Mouse (Mus musculus): ENCODE measurements around the gene Gm49394.

Gene Gm49394

DNA sequence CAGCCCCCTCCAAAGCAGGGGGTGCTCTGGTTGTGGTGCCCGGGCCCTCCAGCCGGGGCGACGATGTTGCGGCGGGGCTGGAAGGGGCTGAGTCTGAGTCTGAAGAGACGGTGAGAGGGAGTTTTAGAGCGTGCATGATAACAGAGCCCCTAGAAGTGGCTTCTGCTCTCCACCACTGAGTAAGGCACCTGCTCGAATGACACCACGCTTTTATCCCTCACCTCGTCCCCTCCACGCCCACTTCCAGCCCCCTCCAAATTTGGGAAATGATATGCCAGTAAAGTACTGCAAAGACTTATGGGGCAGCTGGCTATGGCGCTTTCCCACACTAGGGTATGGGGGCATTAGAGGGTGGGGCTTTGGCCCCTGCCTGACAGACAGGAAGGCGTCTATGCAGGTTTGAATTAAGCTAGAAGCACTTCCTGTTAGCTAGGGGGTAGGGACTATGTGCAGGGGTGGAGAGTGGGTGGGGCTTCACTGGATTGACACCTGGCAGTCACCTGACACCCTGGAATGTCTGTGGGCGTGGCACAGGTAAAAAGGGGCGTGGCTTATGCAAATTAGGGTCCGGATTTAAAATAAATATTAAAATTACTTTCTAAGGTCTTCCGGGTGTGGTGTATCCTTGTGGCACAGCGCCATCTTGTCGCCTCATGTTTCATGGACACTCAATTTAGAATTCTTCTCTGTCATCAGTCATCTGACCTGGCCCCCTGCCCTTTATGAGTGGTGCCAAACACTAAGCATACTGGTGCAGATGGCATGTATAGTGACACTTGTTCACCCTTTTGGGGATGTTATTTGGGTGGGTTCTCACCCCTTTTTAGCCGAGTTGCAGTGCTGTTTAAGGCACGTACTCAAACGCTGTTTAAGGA lies at the start of gene Gm49394:
Gene Gm49394, minus strand, starts transcription at position 192 of the 875 bp plus-strand sequence.
- no peak for DNase-seq

DNA sequence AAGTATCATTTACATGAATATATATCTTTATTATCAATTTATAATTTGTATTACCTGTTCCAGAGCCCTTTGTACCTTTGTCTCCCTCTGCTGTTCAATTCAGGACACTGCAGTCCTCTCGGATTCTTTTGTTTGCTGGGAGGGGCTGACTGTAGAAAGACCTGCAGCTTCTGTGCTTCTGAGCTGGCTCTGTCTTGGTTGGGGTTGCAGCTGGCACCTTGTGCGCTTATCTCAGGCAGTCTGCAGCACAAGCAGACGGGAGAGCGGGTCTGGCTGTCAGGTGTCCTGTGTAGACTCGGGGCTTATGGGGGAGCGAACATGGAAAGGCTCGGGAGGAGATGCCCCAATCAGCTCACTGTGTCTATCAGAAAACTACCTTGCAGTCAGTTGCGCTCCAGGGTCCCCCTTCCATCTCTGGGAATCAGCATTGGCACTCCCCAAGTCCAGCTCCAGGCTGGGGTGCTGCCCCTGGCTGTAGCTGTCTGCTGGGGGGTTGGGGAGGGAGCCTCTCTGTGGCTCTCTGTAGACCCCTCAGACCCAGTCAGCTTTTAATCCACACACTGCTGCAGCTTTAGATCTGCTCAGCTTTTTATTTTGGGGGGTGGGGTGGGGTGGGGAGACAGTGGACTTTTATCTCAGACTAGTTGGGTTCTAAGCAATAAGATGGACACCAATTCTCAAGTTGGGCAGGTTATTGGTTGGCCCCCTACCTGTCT lies 45.2 kb upstream of the Gm49394 start:
- DNase-seq, result peak; percentile 32 to 37

DNA sequence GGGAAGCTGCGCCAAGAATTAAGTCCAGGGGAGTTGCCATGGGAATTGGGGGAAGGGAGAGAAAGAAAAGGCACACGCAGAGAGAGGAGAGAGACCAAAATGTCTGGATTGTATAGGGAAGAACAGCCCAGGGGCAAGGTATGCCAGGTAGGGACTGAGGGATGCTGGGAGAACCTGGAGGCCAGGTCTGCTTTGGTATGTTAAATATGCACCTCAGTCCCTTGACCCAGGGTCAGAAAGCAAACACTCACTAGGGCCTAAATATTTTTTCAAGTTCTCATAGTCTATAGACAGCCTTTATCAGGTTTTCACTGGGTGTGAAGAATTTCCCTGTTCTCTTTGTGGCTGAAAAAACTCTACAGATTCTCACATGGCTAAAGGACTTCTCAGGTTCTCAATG lies 37.1 kb upstream of the Gm49394 start:
- no peak for DNase-seq

DNA sequence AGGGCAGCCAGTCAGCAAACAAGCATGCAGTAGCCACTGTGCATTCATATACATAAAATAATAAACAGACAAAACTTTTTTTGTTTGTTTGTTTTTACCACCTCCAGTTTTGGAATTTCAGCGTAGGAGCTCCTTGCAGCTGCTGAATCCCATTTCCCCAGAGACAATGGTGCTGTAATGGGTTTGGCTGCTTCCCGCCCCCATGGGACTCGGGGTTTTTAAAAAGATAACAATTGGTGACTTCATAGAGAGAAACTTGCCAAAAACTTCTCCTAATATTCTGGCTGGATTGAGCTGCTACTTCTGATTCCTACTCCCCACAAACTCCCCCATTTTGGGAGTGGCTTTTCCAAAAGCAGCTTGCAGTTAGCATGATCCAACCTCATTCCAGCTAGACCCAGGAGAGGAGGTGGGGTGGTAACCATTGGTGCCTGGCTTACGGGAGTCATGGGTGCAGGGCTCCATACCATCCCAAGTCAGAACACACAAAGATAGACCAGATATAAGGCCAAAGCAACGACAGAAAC lies 29.7 kb upstream of the Gm49394 start:
- no peak for DNase-seq

DNA sequence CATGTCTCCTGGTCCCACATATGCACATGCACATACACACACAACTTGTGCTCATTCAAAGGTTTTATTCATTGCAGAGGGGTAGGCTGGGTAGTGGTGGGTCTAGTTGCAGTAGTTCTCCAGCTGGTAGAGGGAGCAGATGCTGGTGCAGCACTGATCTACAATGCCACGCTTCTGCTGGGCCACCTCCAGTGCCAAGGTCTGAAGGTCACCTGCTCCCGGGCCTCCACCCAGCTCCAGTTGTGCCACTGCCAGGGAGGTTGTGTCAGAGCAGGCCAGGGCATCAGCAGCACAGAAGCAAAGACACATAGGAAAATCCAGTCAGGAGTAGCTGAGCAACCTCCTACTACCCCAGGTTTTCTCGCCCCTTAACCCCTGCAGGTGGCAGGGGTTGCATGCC lies 8.9 kb upstream of the Gm49394 start:
- no peak for DNase-seq

DNA sequence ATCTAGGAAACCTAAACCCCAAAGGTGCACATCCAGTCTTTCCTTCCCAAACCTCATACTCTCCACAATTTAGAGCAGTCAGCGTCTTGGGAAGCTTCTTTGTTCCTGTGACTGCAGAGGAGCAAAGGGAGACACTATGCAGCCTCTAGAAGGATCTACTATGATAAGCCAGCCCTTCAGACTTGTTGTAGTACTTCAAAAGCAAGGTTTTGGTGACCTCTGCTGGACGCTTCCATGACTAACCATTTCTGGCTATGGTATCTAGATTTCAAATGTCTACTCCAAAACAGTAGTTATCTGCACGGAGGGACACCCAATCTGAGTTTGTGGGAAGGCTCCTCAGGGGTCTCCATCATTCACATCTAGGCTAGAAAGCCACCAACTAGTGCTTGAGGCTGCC lies 5.9 kb upstream of the Gm49394 start:
- no peak for DNase-seq

DNA sequence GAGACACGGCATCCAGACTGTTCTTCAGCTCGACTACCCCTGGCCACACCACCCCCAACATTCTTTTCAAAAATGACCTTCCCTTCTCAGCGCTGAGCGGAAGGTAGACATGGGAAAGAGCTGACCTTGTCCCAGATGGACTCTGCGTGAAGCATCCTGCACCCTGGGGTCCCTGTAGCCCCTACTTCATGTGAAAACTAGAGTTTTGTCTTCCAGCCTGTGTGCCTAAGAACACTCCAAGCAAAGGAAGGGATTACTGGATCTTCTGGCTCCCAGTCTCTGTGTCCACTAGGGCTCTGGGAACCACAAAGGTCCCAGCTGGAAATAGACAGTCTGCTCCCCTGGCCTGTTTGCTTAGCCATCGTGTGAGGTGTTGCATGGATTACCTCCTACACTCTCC lies 5.4 kb upstream of the Gm49394 start:
- DNase-seq, result no peak

DNA sequence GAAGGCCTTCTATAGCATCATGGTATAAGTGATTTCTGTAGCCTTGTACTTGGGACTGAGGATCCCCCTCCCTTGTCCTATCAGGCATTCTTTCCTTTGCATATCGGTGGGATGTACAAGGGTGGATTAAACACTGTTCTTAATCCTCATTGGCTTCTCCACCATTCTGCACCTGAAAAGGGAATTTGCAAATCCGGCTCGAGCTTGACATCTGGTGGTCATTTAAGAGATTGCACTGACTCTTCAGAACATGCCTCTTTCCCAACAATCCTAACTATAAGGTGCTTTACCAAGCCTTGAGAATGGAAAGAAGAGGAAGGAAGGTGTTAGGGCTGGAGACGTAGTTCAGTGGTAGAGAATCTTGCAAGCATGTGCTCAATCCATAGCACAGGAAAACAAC lies 2.4 kb upstream of the Gm49394 start:
- DNase-seq, result peak in 1 of 2 experiments; percentile 18

DNA sequence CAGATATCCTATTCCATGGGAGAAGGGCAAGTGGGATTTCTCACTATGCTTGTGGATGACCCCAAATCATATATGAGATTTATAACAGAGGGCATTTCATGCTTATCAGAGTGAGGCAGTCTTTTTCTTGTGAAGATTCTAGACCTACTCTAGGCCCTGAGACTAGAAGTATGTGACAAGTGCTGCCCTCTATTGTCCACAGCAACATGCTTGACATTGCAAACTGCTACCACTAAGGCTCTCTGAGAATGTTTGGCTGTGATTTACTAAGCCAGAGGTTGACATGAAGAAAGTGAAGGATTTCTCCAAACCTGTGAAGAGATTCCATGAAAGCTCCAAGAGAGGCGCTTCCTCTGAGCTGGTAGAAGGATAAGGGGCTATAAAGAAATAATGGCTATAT lies 1.3 kb upstream of the Gm49394 start:
- DNase-seq, result no peak

DNA sequence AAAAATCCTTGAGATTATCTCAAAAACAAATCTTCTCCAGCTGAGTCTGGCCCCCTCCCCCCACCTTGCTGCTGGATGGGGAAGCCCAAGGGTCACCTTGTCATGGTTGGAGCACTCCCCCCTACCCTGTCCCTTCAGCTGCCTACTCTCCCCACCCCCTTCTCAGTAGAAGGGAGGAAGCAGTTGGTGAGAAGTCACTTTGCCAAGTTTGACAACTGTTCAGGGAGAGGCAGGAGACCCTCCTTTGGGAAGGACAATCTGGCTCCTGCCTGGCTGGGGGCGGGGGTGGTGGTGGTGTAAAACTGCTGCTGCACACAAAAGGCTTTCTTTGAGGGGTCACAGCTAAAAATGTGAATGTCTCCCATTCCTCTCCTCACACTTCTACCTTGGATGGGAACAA lies 1.4 kb downstream of the Gm49394 start:
- DNase-seq, result no peak

DNA sequence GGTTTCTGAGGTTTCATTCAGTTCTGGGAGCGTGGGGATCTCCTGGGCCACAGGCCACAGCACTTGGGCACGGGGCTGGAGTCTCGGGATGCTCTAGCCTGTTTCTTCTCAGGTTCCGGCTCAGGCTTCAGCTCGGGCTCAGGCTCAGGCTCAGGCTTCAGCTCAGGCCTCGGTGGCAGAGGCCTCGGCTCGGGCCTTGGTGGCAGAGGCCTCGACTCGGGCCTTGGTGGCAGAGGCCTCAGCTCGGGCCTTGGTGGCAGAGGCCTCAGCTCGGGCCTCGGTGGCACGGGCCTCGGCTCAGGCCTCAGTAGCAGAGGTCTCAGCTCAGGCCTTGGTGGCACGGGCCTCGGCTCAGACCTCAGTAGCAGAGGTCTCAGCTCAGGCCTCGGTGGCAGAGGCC lies 2.2 kb downstream of the Gm49394 start:
- no peak for DNase-seq

DNA sequence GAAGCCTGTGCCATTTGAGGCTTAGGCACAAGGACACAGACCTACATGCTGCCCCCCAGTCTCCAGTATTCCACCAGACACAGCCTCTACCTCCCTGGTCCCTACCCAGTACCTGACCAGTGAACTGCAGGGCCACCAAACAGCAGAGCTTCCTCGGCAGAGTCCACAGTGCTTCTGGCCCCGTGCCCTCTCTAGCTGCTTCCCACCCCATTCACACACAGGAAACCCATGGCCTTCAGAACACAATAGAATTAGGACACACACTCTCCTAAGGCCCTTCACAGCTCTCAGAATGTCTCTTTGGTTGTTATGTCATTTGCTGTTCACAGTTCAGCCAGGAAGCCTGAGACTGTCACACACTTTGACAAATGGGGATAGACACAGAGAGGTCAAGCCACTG lies 3.1 kb downstream of the Gm49394 start, which contains the start of gene Igf2:
Gene Igf2, minus strand, starts transcription at position 158 of the 400 bp plus-strand sequence.
- DNase-seq, result no peak

DNA sequence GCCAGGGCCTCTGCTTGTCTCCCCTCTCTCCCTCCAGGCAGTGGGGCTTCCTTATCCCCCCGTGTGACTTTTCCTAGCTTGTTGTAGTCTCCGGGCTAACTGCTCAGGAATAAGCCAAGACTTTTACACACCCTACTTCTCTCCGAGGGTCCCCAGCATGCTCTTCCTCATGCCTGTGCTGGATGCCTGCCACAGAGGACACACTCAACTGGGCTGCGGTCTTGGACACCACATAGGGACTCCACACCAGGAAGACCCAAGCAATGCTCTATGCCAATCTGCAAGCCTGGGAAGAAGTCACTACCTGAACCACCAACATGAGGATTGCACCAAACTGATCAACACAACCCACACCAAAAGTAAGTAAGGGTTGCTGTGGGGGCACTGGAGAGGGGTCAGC lies 3.6 kb downstream of the Gm49394 start:
- no peak for DNase-seq

DNA sequence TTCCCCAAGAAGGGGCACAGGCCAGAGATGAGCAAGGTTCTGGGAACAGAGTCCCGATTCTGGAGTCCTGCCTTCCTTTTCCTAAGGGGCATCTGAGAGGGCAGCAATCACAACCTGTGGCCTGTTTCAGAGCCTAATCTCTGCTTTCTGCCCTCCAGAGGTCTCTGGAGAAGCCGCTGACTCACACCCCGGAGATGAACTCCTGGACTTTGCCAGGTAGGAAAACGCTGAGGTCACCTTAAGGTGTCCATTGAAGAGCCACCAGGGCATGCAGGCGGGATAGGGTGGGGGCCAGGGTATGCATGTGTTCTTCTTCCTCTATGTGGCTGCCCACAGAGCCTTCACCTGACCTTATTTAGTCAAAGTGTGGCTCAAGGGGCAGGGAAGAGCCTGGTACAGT lies 4.4 kb downstream of the Gm49394 start:
- no peak for DNase-seq

DNA sequence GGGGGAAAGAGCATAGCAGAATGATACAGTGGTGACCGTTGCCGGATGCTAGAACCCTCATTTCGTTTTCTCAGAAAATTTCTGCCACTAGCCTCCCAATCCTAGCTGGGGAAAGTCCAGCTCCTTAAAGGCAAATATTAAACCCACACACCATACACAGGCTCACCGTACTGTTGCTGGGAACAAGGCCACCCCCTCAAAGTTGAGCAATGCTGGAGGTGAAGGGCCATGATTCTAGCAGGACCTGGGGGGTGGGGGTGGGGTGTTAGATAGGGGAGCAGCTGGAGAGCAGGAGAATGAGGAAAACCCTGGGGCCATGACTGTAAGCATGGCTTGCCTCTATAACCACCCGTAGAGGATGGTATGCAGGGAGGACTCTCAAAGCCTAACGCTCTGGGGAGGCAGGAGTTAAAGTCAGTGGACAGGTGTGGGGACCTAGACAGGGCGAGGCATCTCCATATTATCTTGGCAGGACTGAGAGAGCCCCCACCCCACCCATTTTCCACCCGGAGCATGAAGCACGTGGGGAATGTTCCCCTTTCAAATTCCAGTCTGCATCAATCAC lies 5.2 kb downstream of the Gm49394 start:
- no peak for DNase-seq

DNA sequence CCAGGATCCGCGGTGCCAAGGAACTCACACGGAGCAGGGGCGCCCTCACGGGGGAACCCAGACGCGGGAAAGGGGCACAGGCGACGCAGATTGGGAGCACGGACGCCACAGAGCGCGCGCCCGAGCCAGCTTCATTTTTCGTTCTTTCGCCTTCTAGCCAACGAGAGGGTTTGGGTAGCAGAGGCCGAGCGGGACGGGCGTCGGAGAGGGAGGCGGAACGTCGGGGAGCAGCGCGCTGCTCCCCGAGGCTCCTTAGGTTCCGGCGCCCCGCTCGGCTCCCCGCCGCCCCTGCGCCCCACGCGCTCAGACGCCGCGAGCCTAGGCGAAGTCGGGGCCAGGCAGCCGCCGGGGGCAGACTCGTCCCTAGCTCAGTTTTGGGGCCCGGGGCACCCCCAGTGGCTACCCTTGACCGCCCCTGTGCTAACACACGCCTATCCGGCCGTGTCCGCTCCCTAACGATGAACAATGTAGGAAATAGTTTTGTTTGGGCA lies 5.8 kb downstream of the Gm49394 start:
- DNase-seq, result no peak

DNA sequence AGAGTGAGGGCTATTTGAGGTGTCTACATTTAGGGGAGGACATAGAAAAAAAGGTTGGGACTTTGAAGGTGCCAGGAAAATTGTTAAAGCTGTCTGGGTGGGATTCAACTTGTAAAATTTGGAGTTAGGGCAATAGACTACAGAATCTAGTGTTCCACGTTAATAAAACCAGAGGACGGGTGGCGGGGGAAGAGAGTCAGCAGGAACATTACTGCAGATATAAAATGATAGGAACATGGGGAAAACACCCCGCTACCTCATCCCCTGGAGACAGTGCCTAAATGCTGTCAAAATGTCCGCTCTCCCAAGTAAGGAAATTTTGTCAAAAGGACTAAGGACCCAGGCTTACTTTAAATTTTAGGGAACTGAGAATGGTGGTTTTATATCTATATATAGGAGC lies 6.6 kb downstream of the Gm49394 start:
- DNase-seq, result no peak

DNA sequence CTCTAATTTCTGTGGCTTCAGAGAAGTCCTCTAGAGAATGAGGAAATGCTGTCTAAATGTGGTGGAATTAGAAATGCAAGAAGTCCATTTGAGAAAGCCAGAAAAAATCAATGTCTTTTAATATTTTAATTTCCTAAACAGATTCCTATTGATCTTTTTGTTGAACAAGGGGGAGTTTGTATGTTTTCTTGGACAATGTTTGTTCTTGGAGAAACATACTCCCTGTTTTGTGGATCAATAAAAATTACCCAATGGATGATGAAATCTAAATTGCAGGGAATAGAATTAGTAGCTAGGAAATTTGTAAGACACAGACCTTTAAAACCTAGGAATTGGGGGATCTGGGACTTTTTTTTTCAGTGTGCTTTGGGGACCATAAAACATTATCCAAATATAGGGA lies 7.9 kb downstream of the Gm49394 start:
- DNase-seq, result no peak

DNA sequence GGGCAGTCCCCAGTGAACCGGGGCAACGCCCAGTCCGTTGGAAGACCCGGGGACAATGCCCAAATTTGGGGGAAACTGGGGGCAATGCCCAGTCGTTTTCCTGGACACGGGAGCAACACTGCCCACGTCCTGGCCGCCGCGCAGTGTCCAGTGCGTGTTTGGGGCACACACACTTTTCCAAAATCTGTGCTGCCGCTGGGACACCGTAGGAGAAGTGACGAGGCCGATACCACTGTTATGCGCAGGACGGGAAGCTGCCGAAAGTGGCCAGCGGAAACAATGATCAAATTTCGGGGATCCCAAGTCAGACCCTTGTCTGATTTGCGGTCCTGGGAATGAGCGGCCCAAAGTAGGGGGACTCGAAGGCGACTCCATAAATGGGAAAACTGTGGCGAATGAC lies 8.7 kb downstream of the Gm49394 start:
- DNase-seq, result no peak

DNA sequence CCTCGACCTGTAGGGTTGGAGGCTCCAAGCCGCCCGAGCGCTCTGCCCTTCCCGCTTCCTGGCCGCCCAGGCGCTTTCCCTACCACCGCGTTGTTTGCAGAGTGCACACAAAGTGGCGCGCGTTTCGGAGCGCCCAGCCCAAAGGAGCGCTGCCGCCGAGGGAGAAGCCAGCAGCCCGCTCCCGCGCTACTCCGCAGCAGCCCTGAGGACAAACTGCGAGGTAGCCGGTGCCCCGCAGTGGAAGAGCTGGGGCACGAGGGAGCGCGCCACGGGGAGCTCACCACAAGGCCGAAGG lies 9.1 kb downstream of the Gm49394 start:
- no peak for DNase-seq

DNA sequence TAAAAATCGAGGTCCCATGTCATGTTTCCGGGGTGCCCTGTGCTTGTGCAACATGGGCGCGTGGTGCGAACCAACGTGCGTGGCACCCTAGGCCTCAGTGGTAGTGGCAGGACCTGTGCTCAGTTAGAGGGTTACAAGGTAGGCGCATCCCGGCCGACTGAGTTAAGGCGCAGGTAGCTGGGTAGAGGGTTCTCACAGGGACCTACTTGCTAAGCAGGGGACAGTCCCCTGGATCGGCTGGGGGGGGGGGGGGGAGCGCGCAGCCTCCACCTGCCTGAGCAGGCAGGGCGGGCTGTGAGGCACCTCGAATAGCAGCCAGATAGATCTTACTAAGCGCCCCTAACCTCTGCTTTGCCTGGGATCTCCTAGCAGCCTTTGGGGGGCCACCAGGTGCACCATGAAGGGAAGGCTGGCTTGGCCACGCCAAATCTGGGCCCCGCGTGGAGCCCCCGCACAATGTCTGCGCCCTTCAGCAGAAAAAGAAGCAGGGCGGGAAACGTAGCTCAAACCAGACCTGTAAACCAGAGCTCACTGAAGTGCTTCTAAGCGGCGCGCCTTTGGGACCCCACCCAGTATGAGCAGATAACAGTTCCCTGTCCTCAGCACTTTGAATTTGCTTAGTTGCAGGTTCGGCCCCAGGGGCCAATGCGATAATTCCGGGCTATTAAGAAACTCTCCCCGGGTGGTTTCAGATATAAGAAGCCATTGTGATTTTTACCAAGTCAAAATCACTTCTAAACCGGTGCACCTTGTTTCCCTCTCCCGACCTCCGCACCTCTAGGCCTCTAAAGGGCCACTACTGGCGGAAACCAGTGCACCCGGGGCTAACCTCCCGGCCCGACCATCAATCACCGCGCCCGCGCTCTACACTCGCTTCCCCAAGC lies 9.7 kb downstream of the Gm49394 start:
- no peak for DNase-seq

DNA sequence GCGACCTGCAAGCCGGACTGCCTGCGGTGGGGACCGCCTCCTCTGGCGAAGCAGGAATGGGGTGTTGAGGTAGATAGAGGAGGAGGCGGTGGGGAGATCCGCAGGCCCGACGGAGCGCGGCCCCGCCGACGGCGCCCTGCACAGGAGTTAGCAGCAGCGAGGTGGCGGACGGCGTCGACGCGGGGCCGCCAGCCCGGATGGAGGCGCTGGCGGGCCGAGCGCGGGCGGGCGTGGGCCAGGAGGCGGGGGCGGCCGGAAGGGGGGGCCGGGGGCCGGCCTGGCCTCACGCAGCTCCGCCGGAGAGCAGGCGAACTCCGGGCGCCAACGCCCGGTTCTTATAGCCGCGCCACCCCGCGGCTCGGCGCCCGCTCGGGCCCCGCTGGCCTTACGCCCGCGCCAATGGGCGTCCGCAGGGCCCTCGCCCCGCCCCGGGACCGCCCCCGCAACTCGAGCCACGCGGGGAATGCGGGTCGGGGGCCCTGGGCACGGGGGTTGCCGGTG lies 10.5 kb downstream of the Gm49394 start:
- DNase-seq, result no peak

Data from thymus, postnatal 36 days (tissue).